Mouse (Mus musculus) brain, embryonic 14.5 days (tissue): ENCODE results near the gene Slc9a1.

ENCODE experiments used
- CTCF ChIP-seq: fragments of 200-500 bp; IDR thresholded peaks from 2 replicates; pipeline ENCODE4 v1.5.1; 2012; ENCODE audit warnings: inconsistent platforms, mild to moderate bottlenecking, moderate library complexity, borderline replicate concordance; ENCODE audit not compliant: insufficient read depth, insufficient read length; ENCODE audit errors: extremely low read depth
- POLR2A ChIP-seq: fragments of 200-500 bp; IDR thresholded peaks from 2 replicates; pipeline ENCODE4 v1.6.1; 2012; ENCODE audit warnings: mild to moderate bottlenecking, inconsistent platforms, borderline replicate concordance; ENCODE audit not compliant: poor library complexity, insufficient read depth, insufficient read length, severe bottlenecking; ENCODE audit errors: extremely low read depth

DNA sequence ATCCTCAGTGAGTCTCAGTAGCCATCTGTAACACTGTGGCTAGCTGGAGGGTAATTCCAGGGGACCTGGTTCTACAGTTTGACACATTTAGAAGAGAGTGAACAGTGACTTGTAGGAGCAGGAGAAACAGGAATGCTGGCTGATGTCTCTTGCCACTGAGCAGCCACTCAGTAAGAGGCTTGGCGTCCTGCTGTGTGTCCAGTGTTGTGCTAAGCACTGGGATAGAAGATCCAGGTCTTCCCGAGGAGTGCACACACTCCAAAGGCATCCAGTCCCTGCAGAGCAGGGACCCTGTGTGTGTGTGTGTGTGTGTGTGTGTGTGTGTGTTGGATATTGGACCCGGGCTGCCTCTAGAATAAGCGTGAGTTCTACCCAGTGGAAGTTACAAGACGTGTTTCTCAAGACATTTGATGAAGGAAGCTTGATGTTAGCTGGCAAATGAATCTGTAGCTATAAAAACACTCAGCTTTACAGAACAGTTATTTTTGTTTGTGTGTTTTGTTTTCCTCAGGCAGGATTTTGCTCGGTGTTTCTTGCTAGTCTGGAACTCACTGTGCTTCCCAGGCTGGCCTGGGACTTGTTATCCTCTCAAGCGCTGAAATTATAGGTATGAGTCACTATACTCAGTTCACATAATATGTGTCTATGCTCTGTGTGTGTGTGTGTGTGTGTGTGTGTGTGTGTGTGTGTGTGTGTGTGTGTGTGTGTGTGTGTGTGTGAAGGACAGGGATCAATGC is 16.7 kb downstream of the Slc9a1 start:
- TF ChIP-seq CTCF (no peak), POLR2A (no peak)
